Mouse (Mus musculus) Patski (cell line): Measurements from ENCODE around the gene Gm20390. TPM values are rescaled to one million over a fixed set of nuclear protein-coding genes. Genes with fewer than 3 reads are reported as not detected.
A peak's percentile ranks its signal among the peaks of the same experiment; 100 is the strongest.

Experiments
- ATAC-seq: fragments of 100-300 bp; one replicate; pipeline ENCODE4 v1.8.0; 2021
- CTCF ChIA-PET: fragments of 350-600 bp; sonication (Branson Sonifier 250); formaldehyde crosslinking; loops from one replicate; lab custom pipeline; 2022; ENCODE audit warnings: inconsistent platforms; lab: Charles Lee
- POLR2A ChIA-PET: fragments of 350-600 bp; sonication (Branson Sonifier 250); formaldehyde crosslinking; loops from one replicate; lab custom pipeline; 2022; ENCODE audit warnings: antibody characterized with exemption, inconsistent platforms; lab: Charles Lee
- DNase-seq: peaks from one replicate; pipeline ENCODE4 v3.0.0-alpha.2; 2011; ENCODE audit warnings: low read depth, low spot score
- H3K27me3 ChIP-seq: fragments of 371-371 bp; one replicate; pipeline ENCODE4 v1.5.1; 2021
- CTCF ChIP-seq: fragments of 100-300 bp; IDR thresholded peaks from one replicate; pipeline ENCODE4 v1.5.1; 2021
- in situ Hi-C: fragments of 300-500 bp; cut with MboI; formaldehyde crosslinking; loops from 3 replicates; pipeline ENCODE4 v1.11.1; 2018; ENCODE audit warnings: low pct_unique_long_range_greater_than_20kb, mixed read lengths
- polyA plus RNA-seq: library from polyadenylated mRNA; unstranded; gene quantifications from one replicate; pipeline ENCODE4 v1.2.3, GENCODE M21; 2021

The Gm20390 gene
- polyA plus RNA-seq, 1 experiment from 2014 or later: 354 TPM

GRCm38 (mm10) chr11:93968848-93969128, 695 bp upstream of the Gm20390 start:
- ATAC-seq (no peak), DNase-seq (no peak)
- ChIA-PET CTCF (interaction anchor here (0.8 to 1.2 kb wide), 4 partner anchors 10 to 123 kb away, joined by 3 to 5 read pairs (median 3); no protein-coding TSS in a partner anchor), POLR2A (interaction anchor here (0.7 kb wide), 1 partner anchor 26 kb away, joined by 3 read pairs; no protein-coding TSS in a partner anchor)
- TF ChIP-seq CTCF: no peak
- in situ Hi-C loops: no loop called here
- no peaks in the 10 kb centered on the region for H3K27me3 ChIP-seq

GRCm38 (mm10) chr11:93967381-93967780, 712 bp downstream of the Gm20390 start:
- ATAC-seq (no peak), DNase-seq (no peak)
- no peak for TF ChIP-seq CTCF
- no peaks in the 10 kb centered on the region for H3K27me3 ChIP-seq
- in situ Hi-C loops: no loop called here
- CTCF ChIA-PET: no interaction called here
- POLR2A ChIA-PET: no interaction called here

GRCm38 (mm10) chr11:93965391-93965790, 2.7 kb downstream of the Gm20390 start:
- TF ChIP-seq CTCF: no peak
- no peak for ATAC-seq
- DNase-seq: no peak
- in situ Hi-C loops: no loop called here
- ChIA-PET CTCF (no interaction called here), POLR2A (interaction anchor here (0.6 kb wide), 1 partner anchor 31 kb away, joined by 3 read pairs; the partner anchor contains the start of gene Spag9)
- H3K27me3 ChIP-seq: no peaks in the 10 kb centered on the region

GRCm38 (mm10) chr11:93963013-93963412, 5.1 kb downstream of the Gm20390 start:
- no peak for TF ChIP-seq CTCF
- in situ Hi-C loops: no loop called here
- DNase-seq: no peak
- no peaks in the 10 kb centered on the region for H3K27me3 ChIP-seq
- no peak for ATAC-seq
- ChIA-PET CTCF (no interaction called here), POLR2A (no interaction called here)

- no peak for DNase-seq
- CTCF ChIA-PET: no interaction called here
- POLR2A ChIA-PET: no interaction called here
- no peak for TF ChIP-seq CTCF
- in situ Hi-C loops: no loop called here
- H3K27me3 ChIP-seq: no peaks in the 10 kb centered on the region
- no peak for ATAC-seq
Measured at GRCm38 (mm10) chr11:93961482-93961881, 6.6 kb downstream of the Gm20390 start.

- TF ChIP-seq CTCF: no peak
- ChIA-PET CTCF (no interaction called here), POLR2A (no interaction called here)
- in situ Hi-C loops: no loop called here
- no peaks in the 10 kb centered on the region for H3K27me3 ChIP-seq
- DNase-seq (no peak), ATAC-seq (no peak)
Measured at GRCm38 (mm10) chr11:93957746-93958145, 10.3 kb downstream of the Gm20390 start.

GRCm38 (mm10) chr11:93957031-93957555, 11.0 kb downstream of the Gm20390 start:
- DNase-seq: no peak
- ChIA-PET CTCF (no interaction called here), POLR2A (interaction anchor here (0.6 kb wide), 1 partner anchor 47 kb away, joined by 4 read pairs; no protein-coding TSS in a partner anchor)
- H3K27me3 ChIP-seq: no peaks in the 10 kb centered on the region
- no peak for TF ChIP-seq CTCF
- ATAC-seq: no peak
- in situ Hi-C loops: no loop called here

GRCm38 (mm10) chr11:93956159-93956558, 11.9 kb downstream of the Gm20390 start, which contains the start of gene Nme2:
Gene Nme2 (minus strand): TSS chr11:93956259.
- in situ Hi-C loops: no loop called here
- TF ChIP-seq CTCF: no peak
- ATAC-seq (no peak), DNase-seq (no peak)
- CTCF ChIA-PET: no interaction called here
- H3K27me3 ChIP-seq: no peaks in the 10 kb centered on the region
- POLR2A ChIA-PET: interaction anchor here (0.6 to 1.0 kb wide), 2 partner anchors 15 to 79 kb away, joined by 3 to 5 read pairs; no protein-coding TSS in a partner anchor

GRCm38 (mm10) chr11:93955256-93956150, 12.6 kb downstream of the Gm20390 start:
- ChIA-PET CTCF (no interaction called here), POLR2A (interaction anchor here (0.6 to 1.0 kb wide), 2 partner anchors 15 to 79 kb away, joined by 3 to 5 read pairs; no protein-coding TSS in a partner anchor)
- in situ Hi-C loops: no loop called here
- DNase-seq: peak; percentile 48
- peak; percentile 98 for ATAC-seq
- TF ChIP-seq CTCF: no peak
- H3K27me3 ChIP-seq: no peaks in the 10 kb centered on the region

GRCm38 (mm10) chr11:93954738-93955255, 13.3 kb downstream of the Gm20390 start:
- POLR2A ChIA-PET: no interaction called here
- CTCF ChIA-PET: no interaction called here
- DNase-seq (no peak), ATAC-seq (peak; percentile 0)
- H3K27me3 ChIP-seq: no peaks in the 10 kb centered on the region
- TF ChIP-seq CTCF: no peak
- in situ Hi-C loops: no loop called here

- H3K27me3 ChIP-seq: no peaks in the 10 kb centered on the region
- ChIA-PET CTCF (no interaction called here), POLR2A (no interaction called here)
- no peak for ATAC-seq
- no peak for DNase-seq
- TF ChIP-seq CTCF: no peak
- in situ Hi-C loops: no loop called here
Measured at GRCm38 (mm10) chr11:93952376-93952775, 15.7 kb downstream of the Gm20390 start.
